Mouse (Mus musculus) heart, embryonic 11.5 days (tissue): Measurements from ENCODE around the gene Gdpgp1. TPM values are rescaled to one million over a fixed set of nuclear protein-coding genes. Genes with fewer than 3 reads are reported as not detected.

Source experiments
- ATAC-seq: fragments of 200-750 bp; cut with Nextera tagmentation; replicated peaks from 2 replicates; pipeline ENCODE4 v1.8.0; 2017; ENCODE audit warnings: moderate library complexity; ENCODE audit not compliant: insufficient number of reproducible peaks, low FRiP score, low TSS enrichment
- H3K27ac ChIP-seq: fragments of 300-500 bp; sonication (generic); 2 replicates; pipeline ENCODE4 v1.5.1; 2014; ENCODE audit warnings: mild to moderate bottlenecking, low read depth, low read length
- H3K27me3 ChIP-seq: fragments of 300-500 bp; sonication (generic); 2 replicates; pipeline ENCODE4 v1.6.1; 2014; ENCODE audit warnings: mild to moderate bottlenecking, low read length, mixed read lengths; ENCODE audit not compliant: control insufficient read depth, insufficient read depth
- H3K36me3 ChIP-seq: fragments of 300-500 bp; sonication (generic); 2 replicates; pipeline ENCODE4 v1.6.1; 2014; ENCODE audit warnings: mild to moderate bottlenecking, low read length, moderate library complexity, mixed read lengths; ENCODE audit not compliant: control insufficient read depth, insufficient read depth
- H3K4me1 ChIP-seq: fragments of 300-500 bp; sonication (generic); 2 replicates; pipeline ENCODE4 v1.6.1; 2014; ENCODE audit warnings: low read length; ENCODE audit not compliant: control insufficient read depth, insufficient read depth
- H3K4me2 ChIP-seq: fragments of 300-500 bp; sonication (generic); 2 replicates; pipeline ENCODE4 v1.6.1; 2014; ENCODE audit warnings: mild to moderate bottlenecking, moderate library complexity
- H3K4me3 ChIP-seq: fragments of 300-500 bp; sonication (generic); 2 replicates; pipeline ENCODE4 v1.5.1; 2014; ENCODE audit warnings: low read depth, low read length
- H3K9ac ChIP-seq: fragments of 300-500 bp; sonication (generic); 2 replicates; pipeline ENCODE4 v1.6.1; 2014; ENCODE audit warnings: mild to moderate bottlenecking, low read depth, low read length, moderate library complexity
- H3K9me3 ChIP-seq: fragments of 300-500 bp; sonication (generic); replicated peaks from 2 replicates; pipeline ENCODE4 v1.6.1; 2016; ENCODE audit warnings: low read length; ENCODE audit not compliant: control insufficient read depth
- WGBS: fragments of 180-500 bp; shearing (Covaris S2); extraction: QIAGEN DNeasy Blood & Tissue Kit; methylation state at CpG from one replicate; pipeline ENCODE4 v1.1.7; 2014; ENCODE audit not compliant: insufficient replicate concordance; 5-methylcytosine and 5-hydroxymethylcytosine counted together
- polyA plus RNA-seq: library from polyadenylated mRNA; unstranded; fragments of >200 nt; fragmentation: Nextera tagmentation; extraction: Ambion mirVana; gene quantifications from 2 replicates; pipeline ENCODE4 v1.2.1, GENCODE M21; 2014

The Gdpgp1 gene
- polyA plus RNA-seq, 1 experiment from 2014 or later = 5.5 TPM

DNA sequence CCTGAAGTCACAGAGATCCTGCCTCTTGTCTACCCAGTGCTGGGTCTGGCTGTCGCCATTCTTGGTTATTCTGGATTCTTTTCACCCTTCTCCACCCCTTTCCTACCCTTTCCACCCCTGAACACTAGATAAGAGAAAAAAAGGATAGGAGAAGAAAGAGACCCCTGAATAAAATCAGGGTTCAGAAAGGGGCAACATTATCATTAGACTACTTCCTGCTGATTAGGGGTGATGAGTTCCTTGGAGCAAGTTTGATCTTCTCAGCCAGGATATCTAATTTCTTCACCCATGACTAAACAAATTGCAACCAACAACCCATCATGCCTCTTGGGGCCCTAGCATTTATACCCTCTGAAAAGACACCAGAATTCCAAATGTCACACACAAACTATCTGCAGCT lies 35.1 kb downstream of the Gdpgp1 start:
- Histone ChIP-seq H3K4me3 (no peak overlapping the region), H3K4me1 (peaks cover 11% of the 10 kb centered on the region), H3K27me3 (no peaks in the 10 kb centered on the region), H3K9ac (no peak overlapping the region), H3K9me3 (no peaks in the 10 kb centered on the region), H3K4me2 (no peak overlapping the region), H3K27ac (no peak overlapping the region), H3K36me3 (peaks cover 10% of the 10 kb centered on the region)
- WGBS = 68% methylated on average over 1 of the region's 1 CpGs
- no peak for ATAC-seq

DNA sequence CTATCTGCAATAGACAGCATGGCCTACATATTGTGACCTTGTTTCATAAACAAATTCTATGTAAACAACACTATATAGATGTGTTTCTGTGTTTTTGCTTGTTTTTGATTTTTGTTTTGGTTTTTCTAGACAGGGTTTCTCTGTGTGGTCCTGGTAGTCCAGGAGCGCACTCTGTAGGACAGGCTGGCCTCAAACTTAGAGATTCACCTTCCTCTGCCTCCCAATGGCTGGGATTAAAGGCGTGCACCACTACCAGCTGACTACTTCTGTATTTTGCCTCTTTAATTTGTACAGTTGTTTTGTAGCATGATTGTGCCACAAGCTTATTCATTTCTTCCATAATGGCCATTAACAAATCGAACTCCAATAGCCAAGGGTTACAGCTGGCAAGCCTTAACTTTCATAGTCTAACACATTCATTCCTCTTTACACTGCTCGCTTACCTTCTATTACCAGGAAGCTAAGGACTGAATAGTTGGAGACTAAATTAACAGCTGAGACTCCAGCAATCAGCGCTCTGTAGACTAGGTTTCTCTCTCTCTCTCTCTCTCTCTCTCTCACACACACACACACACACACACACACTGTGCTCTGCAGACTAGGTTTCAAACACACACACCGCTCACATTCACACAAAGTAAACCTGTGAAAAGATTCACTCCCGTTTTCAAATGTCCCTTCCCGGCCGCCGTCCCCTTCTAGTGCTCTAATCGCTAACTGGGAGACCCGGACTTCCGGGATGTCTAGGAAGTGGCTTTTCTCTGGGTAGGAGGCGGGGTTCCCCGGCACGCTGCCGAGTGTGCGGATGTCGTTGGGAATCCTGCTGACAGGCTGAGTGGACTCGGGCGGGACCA lies 36.5 kb downstream of the Gdpgp1 start, which contains the start of gene Vps33b:
TSS of gene Vps33b (plus strand) at position 753 of the 854 bp plus-strand sequence.
- Histone ChIP-seq H3K27me3 (no peaks in the 10 kb centered on the region), H3K9ac (peak within 1 kb of the TSS; percentile 85), H3K9me3 (0 out of 2 replicates have a peak, but pooled peaks cover under 1% of the 10 kb centered on the region), H3K4me3 (peak within 1 kb of the TSS; percentile 87), H3K36me3 (peaks cover 15% of the 10 kb centered on the region), H3K4me2 (peak within 1 kb of the TSS; percentile 95), H3K4me1 (peaks cover 11% of the 10 kb centered on the region), H3K27ac (peak within 1 kb of the TSS; percentile 78)
- ATAC-seq = peak; percentile 86
- WGBS = 3% methylated on average over 21 of the region's 21 CpGs

DNA sequence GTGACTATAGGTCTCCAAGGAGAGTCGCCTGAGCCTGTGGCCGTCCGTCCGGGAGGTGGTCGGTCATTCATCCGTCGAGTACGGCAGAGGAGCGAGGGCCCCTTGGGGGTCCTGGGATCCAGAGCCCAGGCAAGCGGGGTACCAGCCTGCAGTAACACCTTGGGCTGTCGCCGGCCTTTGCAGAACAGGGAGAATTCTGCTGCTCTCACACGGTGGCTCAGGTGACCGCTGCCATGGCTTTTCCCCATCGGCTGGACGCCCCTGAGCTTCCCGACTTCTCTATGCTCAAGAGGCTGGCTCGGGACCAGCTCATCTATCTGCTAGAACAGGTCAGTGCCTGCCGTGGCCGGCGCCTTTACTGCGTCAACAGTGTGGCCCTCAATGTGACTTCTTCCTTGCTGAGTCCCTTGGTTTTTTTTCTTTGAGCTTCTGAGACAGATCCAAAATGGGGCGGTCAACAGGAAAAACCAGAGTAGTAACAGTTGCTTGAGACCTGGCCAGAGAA lies 37.1 kb downstream of the Gdpgp1 start:
- peaks cover 11% of the 10 kb centered on the region for H3K4me1 ChIP-seq
- H3K4me3 ChIP-seq = peak overlapping the region; percentile 87
- no peaks in the 10 kb centered on the region for H3K27me3 ChIP-seq
- peak overlapping the region; percentile 95 for H3K4me2 ChIP-seq
- ATAC-seq = peak; percentile 60
- H3K27ac ChIP-seq = peak overlapping the region; percentile 78
- peaks cover 6% of the 10 kb centered on the region for H3K9me3 ChIP-seq
- under 1% methylated on average over 23 of the region's 23 CpGs for WGBS
- peak overlapping the region; percentile 85 for H3K9ac ChIP-seq
- peaks cover 17% of the 10 kb centered on the region for H3K36me3 ChIP-seq

DNA sequence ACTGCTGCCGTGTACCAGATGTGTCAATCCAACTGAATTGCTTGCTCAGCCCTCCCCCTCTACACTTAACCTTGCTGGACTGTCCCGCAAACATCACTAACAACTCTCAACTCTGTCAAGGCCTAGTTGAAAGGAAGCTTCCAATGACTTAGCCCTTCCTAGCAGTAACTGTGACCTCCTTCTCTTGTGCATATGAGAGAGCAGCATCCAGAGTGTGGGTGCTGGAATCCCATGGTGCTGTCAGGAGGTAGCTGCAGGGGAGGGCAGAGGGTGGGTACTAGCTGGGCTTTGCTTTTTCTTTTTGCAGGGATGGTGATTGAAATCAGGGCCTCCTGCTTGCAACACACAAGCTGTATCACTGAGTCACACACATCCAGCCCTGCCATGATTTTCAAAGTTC lies 40.8 kb downstream of the Gdpgp1 start:
- no peaks in the 10 kb centered on the region for H3K27me3 ChIP-seq
- peaks cover 12% of the 10 kb centered on the region for H3K9me3 ChIP-seq

DNA sequence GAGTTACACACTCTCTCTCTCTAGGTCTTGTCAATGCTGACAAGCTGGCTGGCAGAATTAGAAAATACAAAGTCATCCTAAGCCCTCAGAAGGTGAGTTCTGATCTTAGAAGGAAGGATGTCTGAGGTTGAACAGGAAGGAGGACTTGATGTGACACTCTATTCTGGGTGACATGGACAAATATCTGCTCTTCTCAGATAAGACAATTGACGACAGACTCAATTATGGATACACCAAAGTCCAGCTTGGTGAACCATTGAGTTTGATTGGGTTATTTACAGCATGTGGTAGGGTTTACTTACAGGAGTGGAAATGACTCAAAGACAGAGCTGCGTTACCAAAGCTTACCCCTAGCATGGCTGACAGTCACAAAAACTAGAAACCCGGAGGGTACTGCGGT lies 43.7 kb downstream of the Gdpgp1 start:
- peaks cover 33% of the 10 kb centered on the region for H3K36me3 ChIP-seq
- ATAC-seq = no peak
- no peaks in the 10 kb centered on the region for H3K4me1 ChIP-seq
- no peak overlapping the region for H3K9ac ChIP-seq
- H3K9me3 ChIP-seq = peaks cover 12% of the 10 kb centered on the region
- no peak overlapping the region for H3K27ac ChIP-seq
- no peak overlapping the region for H3K4me2 ChIP-seq
- H3K4me3 ChIP-seq = no peak overlapping the region
- WGBS = 92% methylated on average over 4 of the region's 4 CpGs
- no peaks in the 10 kb centered on the region for H3K27me3 ChIP-seq

More for the DNA sequence above, 40.8 kb downstream of the Gdpgp1 start:
- H3K4me1 ChIP-seq = peaks cover 11% of the 10 kb centered on the region
- peaks cover 33% of the 10 kb centered on the region for H3K36me3 ChIP-seq
- H3K4me2 ChIP-seq = no peak overlapping the region
- H3K9ac ChIP-seq = no peak overlapping the region
- 91% methylated on average over 2 of the region's 2 CpGs for WGBS
- no peak overlapping the region for H3K27ac ChIP-seq
- no peak overlapping the region for H3K4me3 ChIP-seq
- ATAC-seq = no peak

DNA sequence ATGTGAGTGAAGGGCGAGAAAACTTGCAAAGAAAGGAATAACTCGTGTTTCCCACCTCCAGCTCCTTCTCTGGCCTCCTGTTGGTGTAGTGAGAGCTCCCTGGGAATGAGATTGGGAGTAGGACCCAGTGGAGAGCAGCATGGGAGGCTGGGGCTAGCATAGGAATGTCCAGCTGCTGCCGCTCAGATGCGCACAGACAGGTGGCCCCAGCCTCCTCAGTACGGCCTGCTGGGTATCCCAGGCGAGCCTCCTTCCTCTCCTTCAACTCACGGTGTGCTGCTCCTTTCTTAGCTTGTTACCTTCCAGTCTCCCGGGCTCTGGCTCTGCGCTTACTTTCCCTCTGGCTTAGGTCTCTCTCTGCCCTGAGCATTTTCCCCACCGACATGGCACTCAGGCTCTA lies 47.4 kb downstream of the Gdpgp1 start:
- no peak overlapping the region for H3K4me3 ChIP-seq
- H3K27me3 ChIP-seq = no peaks in the 10 kb centered on the region
- ATAC-seq = no peak
- peaks cover 23% of the 10 kb centered on the region for H3K36me3 ChIP-seq
- peaks cover 3% of the 10 kb centered on the region for H3K9me3 ChIP-seq
- no peak overlapping the region for H3K9ac ChIP-seq
- no peak overlapping the region for H3K27ac ChIP-seq
- WGBS = 74% methylated on average over 10 of the region's 10 CpGs
- H3K4me1 ChIP-seq = no peaks in the 10 kb centered on the region
- no peak overlapping the region for H3K4me2 ChIP-seq

DNA sequence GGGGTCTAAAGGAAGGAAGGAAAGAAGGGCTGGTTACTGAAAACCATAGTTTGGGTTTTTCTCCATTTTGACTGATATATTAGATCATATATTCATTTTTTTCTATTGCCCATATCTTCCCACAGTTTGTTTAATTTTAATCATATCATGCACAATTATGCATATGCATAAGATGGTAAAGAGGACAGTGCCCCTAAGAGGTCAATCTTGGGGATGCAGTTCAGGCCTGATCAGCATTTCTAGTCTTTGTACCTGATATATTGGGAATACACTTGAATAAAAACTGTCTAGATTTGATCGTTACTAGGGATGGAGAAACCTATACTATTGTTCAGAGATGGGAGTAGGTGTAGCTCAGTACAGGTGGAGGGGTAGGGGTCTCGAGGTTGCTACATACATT lies 48.3 kb downstream of the Gdpgp1 start:
- Histone ChIP-seq H3K36me3 (peaks cover 23% of the 10 kb centered on the region), H3K4me1 (no peaks in the 10 kb centered on the region), H3K27me3 (no peaks in the 10 kb centered on the region), H3K9ac (no peak overlapping the region), H3K27ac (no peak overlapping the region), H3K4me2 (no peak overlapping the region), H3K9me3 (no peaks in the 10 kb centered on the region), H3K4me3 (no peak overlapping the region)
- WGBS = 81% methylated on average over 2 of the region's 2 CpGs
- ATAC-seq = no peak

DNA sequence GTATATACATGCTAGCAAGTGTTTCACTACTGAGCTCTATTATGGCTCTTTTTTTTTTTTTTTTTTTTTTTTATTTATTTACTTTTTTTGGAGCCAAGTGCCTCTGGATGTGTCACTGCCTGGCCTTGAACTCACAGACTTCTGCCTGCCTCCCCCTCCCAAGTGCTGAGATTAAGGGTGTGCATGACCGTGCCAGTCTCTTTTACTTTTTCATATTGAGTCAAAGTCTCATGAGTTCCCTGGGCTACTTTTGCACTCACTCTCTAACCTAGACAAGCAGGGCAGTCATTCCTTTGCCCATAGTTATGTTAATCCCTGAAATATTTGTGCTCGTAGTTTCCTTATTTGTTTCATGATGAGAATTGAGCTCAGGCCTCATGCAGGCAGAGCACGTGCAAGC lies 49.0 kb downstream of the Gdpgp1 start:
- no peaks in the 10 kb centered on the region for H3K9me3 ChIP-seq
- H3K4me3 ChIP-seq = no peak overlapping the region
- 87% methylated on average over 3 of the region's 3 CpGs for WGBS
- H3K36me3 ChIP-seq = peaks cover 22% of the 10 kb centered on the region
- no peak for ATAC-seq
- no peak overlapping the region for H3K9ac ChIP-seq
- no peak overlapping the region for H3K27ac ChIP-seq
- no peaks in the 10 kb centered on the region for H3K27me3 ChIP-seq
- no peak overlapping the region for H3K4me2 ChIP-seq
- no peaks in the 10 kb centered on the region for H3K4me1 ChIP-seq
